Mouse (Mus musculus) kidney, adult 2 months (tissue): ENCODE measurements around the gene Med28.

ENCODE experiments used
- CTCF ChIP-seq: fragments of 200-500 bp; conservative IDR thresholded peaks from 2 replicates; pipeline ENCODE4 v1.5.1; 2011; ENCODE audit warnings: low read depth, mild to moderate bottlenecking, control low read depth, low read length, moderate library complexity, mixed read lengths; ENCODE audit not compliant: insufficient read depth, insufficient read length
- POLR2A ChIP-seq: fragments of 200-500 bp; IDR thresholded peaks from one replicate; pipeline ENCODE4 v1.6.1; 2011; ENCODE audit warnings: low read depth, low read length, control low read depth

GRCm38 (mm10) chr5:45496042-45496441, 24.0 kb upstream of the Med28 start:
- no peak for TF ChIP-seq CTCF
- no peak for TF ChIP-seq POLR2A
